Mouse (Mus musculus) activated CD4-positive, CD25-positive, alpha-beta regulatory T cell, adult 4 months (primary cell): Measurements from ENCODE around the gene Gm5737. TPM values are rescaled to one million over a fixed set of nuclear protein-coding genes. Genes with fewer than 3 reads are reported as not detected.
A peak's percentile ranks its signal among the peaks of the same experiment; 100 is the strongest.

Experiments used
- ATAC-seq: one replicate; pipeline ENCODE4 v1.8.0; 2017
- polyA plus RNA-seq, 2 experiments: library from polyadenylated mRNA; unstranded; fragments of 100-300 nt; shearing (Covaris generic); gene quantifications; one replicate each; pipeline ENCODE4 v1.2.1; 2017

Gene Gm5737
- not detected for polyA plus RNA-seq

- ATAC-seq = no peak
Observed at GRCm38 (mm10) chr7:120811834-120812415, at the start of gene Gm5737. TSS of gene Gm5737 (plus strand) at chr7:120812365.

- ATAC-seq = no peak
Observed at GRCm38 (mm10) chr7:120767369-120767768, 44.8 kb upstream of the Gm5737 start.

- ATAC-seq = no peak
Observed at GRCm38 (mm10) chr7:120771389-120771788, 40.8 kb upstream of the Gm5737 start.

DNA sequence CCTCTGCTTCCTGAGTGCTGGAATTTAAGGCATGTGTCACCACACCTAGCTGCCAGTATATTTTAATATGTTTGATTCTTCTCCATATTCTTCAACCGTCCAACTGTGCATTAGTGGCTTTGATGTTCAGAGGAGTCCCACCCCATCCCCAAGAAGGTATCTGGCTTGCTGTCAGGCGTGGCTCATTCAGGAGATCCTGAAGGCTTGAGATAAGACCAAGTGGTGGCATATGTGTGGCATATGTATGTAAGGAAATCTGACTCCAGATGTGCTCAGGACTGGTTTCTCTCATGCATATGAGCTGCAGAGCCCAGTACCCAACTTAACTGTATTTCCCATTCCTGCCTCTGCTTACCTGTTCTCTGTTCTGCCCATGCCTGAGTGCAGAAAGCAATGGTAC lies 34.2 kb upstream of the Gm5737 start:
- no peak for ATAC-seq

- ATAC-seq = no peak
Observed at GRCm38 (mm10) chr7:120795544-120795943, 16.6 kb upstream of the Gm5737 start.

- ATAC-seq = no peak
Observed at GRCm38 (mm10) chr7:120796369-120796768, 15.8 kb upstream of the Gm5737 start.

GRCm38 (mm10) chr7:120803268-120803667 lies 8.9 kb upstream of the Gm5737 start:
- ATAC-seq = no peak

GRCm38 (mm10) chr7:120809705-120810104 lies 2.5 kb upstream of the Gm5737 start:
- no peak for ATAC-seq

- no peak for ATAC-seq
Observed at GRCm38 (mm10) chr7:120817552-120817951, 5.4 kb downstream of the Gm5737 start.

- no peak for ATAC-seq
Observed at GRCm38 (mm10) chr7:120819386-120819785, 7.2 kb downstream of the Gm5737 start.

- peak; percentile 86 for ATAC-seq
Observed at GRCm38 (mm10) chr7:120823248-120823647, 11.1 kb downstream of the Gm5737 start.

- no peak for ATAC-seq
Observed at GRCm38 (mm10) chr7:120825097-120825496, 12.9 kb downstream of the Gm5737 start.

DNA sequence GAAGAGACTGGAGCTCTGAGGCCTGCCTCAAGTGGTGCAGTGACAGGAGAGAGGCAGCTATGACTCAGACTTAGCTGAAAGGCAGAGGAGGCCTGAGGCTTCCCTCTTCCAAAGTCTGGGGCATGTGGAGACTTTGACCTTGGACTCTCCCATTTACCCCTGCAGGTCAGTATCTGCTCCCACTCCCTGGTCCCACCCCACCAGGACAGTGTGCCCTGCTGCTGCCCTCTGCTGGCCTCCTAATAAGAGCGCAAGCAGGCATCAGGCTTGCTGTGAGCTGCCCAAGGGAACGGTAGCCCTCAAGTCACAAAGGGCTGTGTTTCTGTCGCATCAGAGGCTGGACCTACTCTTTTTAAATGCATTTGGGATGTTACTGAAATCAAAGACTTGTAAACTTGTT lies 14.2 kb downstream of the Gm5737 start:
- no peak for ATAC-seq

DNA sequence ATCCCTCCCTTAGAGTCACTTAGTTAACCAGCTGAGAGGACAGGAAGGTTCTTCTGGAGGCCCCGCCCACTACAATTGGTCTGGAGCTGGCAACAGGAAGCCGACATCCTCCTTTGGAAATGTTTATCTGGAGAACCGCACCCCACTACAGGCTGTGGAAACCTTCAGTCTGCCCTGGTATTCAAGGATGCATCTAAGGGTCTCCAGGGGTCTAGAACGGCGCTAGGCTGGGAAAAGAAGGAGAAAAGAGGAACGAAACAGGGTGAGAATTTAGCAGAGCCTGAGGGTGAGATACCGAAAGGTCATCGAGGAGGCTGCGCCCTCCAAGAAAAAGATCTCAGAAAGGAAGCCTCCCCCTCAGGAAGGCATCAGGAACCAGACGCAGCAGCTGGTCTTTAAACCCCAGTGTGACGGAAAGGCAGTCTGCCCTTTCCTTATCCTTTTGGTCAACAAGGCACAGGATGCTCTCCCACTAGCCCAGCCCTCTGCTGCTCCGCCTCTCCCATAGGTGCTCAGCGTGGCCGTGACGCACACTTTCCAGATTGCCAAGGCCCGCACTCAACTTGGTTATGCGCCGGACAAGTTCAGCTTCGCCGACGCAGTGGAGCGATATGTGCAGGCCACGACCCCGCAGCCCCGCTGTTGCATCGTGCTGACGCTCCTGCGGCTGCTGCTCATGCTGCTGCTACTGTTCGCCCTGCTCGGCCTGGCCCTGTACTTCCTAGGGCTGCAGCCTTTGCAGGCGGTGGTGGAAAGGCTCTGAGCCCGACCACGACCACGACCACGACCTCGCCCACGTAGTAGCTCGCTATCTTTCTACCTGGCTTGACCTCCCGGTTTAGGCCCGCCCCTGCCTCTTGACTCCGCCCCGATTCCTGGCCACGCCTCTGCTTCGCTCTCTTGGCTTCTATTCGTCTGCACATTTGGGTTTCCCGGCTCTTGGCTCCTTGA lies 18.5 kb downstream of the Gm5737 start:
- peak; percentile 30 for ATAC-seq

- peak; percentile 28 for ATAC-seq
Observed at GRCm38 (mm10) chr7:120834426-120834825, 22.3 kb downstream of the Gm5737 start.

- peak; percentile 83 for ATAC-seq
Observed at GRCm38 (mm10) chr7:120834863-120835372, 22.8 kb downstream of the Gm5737 start.

GRCm38 (mm10) chr7:120835449-120836359 lies 23.5 kb downstream of the Gm5737 start:
- peak; percentile 59 for ATAC-seq

- ATAC-seq = no peak
Observed at GRCm38 (mm10) chr7:120836361-120836760, 24.2 kb downstream of the Gm5737 start.

GRCm38 (mm10) chr7:120838436-120839160 lies 26.4 kb downstream of the Gm5737 start:
- ATAC-seq = no peak

- no peak for ATAC-seq
Observed at GRCm38 (mm10) chr7:120839786-120840185, 27.6 kb downstream of the Gm5737 start.

DNA sequence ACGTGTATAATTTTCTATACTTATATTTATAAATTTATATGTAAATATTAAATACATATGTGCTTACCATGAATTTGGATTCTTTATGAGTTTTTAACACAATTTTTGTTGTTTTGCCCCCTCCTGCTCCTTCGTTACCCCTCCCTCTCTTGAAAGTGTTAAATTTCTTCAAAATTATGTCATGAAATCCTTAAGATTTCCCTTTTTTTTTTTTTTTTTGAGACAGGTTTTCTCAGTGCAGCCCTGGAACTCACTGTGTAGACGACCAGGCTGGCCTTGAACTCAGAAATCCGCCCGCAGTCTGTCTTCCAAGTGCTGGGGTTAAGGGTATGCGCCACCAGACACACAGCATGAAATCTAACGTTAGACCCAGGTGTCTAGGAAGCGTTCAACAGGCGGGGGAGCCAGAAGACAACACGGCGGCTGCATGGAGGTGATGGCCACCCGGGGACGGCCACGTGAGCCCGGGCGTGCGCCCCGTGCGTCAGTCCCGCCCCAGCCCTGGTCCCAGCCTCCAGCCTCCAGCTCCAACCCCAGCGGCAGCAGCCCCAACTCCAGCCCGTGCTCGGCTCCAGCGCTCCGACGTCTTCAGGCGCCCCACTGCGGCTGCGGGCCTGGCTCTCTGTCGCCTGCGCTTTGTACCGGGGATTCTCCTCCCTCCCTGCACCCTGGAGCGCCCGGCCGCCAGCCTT lies 30.3 kb downstream of the Gm5737 start, which contains the start of gene Eef2k:
Gene Eef2k (plus strand): TSS at position 487 of the 692 bp plus-strand sequence.
- ATAC-seq = peak; percentile 86
